In the genomic region with DNA sequence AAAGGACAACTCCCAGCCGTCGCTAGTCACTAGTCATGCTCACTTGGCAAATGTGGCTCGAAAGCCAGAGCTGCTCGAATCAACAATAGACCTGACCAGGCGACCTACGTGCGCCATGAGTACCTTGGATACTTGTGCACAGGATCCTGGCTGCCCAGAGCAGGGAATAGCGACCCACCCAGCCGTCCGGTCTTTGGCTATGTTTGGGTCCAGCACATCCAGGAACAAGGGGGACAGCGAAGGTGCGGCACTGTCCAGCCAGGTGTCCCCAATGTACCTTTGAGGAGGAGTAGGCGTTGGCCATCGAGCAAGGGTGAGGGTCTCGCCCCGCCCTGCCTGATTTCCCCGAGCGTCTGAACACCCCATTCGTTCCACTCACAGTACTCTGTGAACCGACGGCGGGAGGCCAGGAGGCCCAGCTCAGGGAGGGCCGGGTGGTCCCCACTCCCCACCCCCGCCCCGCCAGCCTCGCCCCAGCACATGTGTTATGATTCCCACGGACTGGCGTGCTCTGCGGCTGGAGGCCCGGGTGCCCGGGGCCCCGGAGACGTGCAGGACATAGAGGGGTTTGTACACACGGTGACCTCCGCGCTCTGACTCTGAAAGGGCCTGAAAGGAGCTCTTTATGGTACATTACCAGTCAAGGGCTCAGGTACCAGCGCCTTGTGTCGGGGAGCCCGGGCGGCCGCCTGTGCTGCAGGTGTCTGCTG, we compare ENCODE assay signal across 12 mouse cellular contexts. TPM values are rescaled to one million over a fixed set of nuclear protein-coding genes. Genes with fewer than 3 reads are reported as not detected.
DNase-seq lines count a peak whose midpoint lies in the region; ATAC-seq and TF ChIP-seq lines count a peak whose summit lies in the region.
"Had no signal": no experiment of that assay in that cellular context is flagged by ENCODE, and none has a peak within 500 bp of the region (broad histone marks: within the 10 kb centered on the region; RNA-seq: fewer than 3 reads in every experiment).

No protein-coding gene starts in this region.

- intact Hi-C loops in heart, adult 2 months (cut with DNase I): no loop called here

- no peaks in the 10 kb centered on the region for H3K36me3 ChIP-seq in heart, embryonic 13.5 days
- H3K36me3 ChIP-seq in heart, adult 2 months (ENCODE audit: control insufficient read depth, insufficient read depth, low read length): no peaks in the 10 kb centered on the region
- H3K36me3 ChIP-seq in embryonic facial prominence, embryonic 11.5 days (replicated peaks; ENCODE audit: control insufficient read depth, insufficient read depth, low read depth, low read length): no peaks in the 10 kb centered on the region
- no peaks in the 10 kb centered on the region for H3K36me3 ChIP-seq in hindbrain, embryonic 15.5 days
- H3K36me3 ChIP-seq in midbrain, postnatal 0 days (ENCODE audit: insufficient read depth, low read length): no peaks in the 10 kb centered on the region

- H3K4me1 ChIP-seq in heart, embryonic 13.5 days: peaks cover 18% of the 10 kb centered on the region
- no peaks in the 10 kb centered on the region for H3K4me1 ChIP-seq in heart, adult 2 months (ENCODE audit: control insufficient read depth, insufficient read depth, low read length)
- no peaks in the 10 kb centered on the region for H3K4me1 ChIP-seq in embryonic facial prominence, embryonic 11.5 days (ENCODE audit: control insufficient read depth, insufficient read depth, low read length)
- H3K4me1 ChIP-seq in hindbrain, embryonic 15.5 days (replicated peaks): peaks cover 25% of the 10 kb centered on the region
- H3K4me1 ChIP-seq in midbrain, postnatal 0 days (ENCODE audit: insufficient read depth, low read length): peaks cover 5% of the 10 kb centered on the region; the same call in 1 of the 2 replicates

- TF ChIP-seq POLR2A in heart, adult 2 months (IDR thresholded peaks at IDR 0.05; ENCODE audit: insufficient read depth, low read depth, low read length): no peak

- no peak for TF ChIP-seq EP300 in heart, adult 2 months (IDR thresholded peaks at IDR 0.05; ENCODE audit: insufficient read depth, low read depth, low read length)

- H3K9ac ChIP-seq in heart, embryonic 13.5 days: no peak overlapping the region
- no peak overlapping the region for H3K9ac ChIP-seq in heart, adult 2 months (ENCODE audit: low read depth, low read length)
- no peak overlapping the region for H3K9ac ChIP-seq in embryonic facial prominence, embryonic 11.5 days (replicated peaks; ENCODE audit: low read length)
- no peak overlapping the region for H3K9ac ChIP-seq in hindbrain, embryonic 15.5 days
- H3K9ac ChIP-seq in midbrain, postnatal 0 days (replicated peaks; ENCODE audit: low read length, poor library complexity, severe bottlenecking): no peak overlapping the region

- no peak overlapping the region for H3K27ac ChIP-seq in heart, embryonic 13.5 days (replicated peaks)
- no peak overlapping the region for H3K27ac ChIP-seq in heart, adult 2 months
- no peak overlapping the region for H3K27ac ChIP-seq in embryonic facial prominence, embryonic 11.5 days (replicated peaks; ENCODE audit: low read depth, low read length)
- no peak overlapping the region for H3K27ac ChIP-seq in hindbrain, embryonic 15.5 days (replicated peaks)
- H3K27ac ChIP-seq in midbrain, postnatal 0 days (ENCODE audit: low read depth, low read length): no peak overlapping the region

- no peak for ATAC-seq in heart, embryonic 13.5 days (ENCODE audit: extremely low read depth, insufficient number of reproducible peaks, low FRiP score, low TSS enrichment)
- peak; percentile 76 for ATAC-seq in embryonic facial prominence, embryonic 11.5 days (replicated peaks; ENCODE audit: insufficient number of reproducible peaks, low FRiP score, low TSS enrichment, low read depth)
- ATAC-seq in hindbrain, embryonic 15.5 days (ENCODE audit: low FRiP score, low read depth): peak; percentile 63; the same call in 1 of the 2 replicates
- ATAC-seq in midbrain, postnatal 0 days (ENCODE audit: low FRiP score): peak; percentile 45; the same call in 1 of the 2 replicates

- H3K79me2 ChIP-seq in heart, adult 2 months (replicated peaks; ENCODE audit: control insufficient read depth, insufficient read depth, low read length): no peaks in the 10 kb centered on the region

- DNase-seq in heart, adult 2 months: no peak
- DNase-seq in embryonic facial prominence, embryonic 11.5 days (ENCODE audit: low spot score): no peak
- DNase-seq in midbrain, postnatal 0 days (ENCODE audit: low spot score): no peak
- no peak for DNase-seq in right cerebral cortex, postnatal 4 days
- DNase-seq in cerebellum, adult 11-12 months: no peak
- DNase-seq in cerebellum, postnatal 10 days: no peak
- DNase-seq: lung, adult 18-20 months had no signal

- H3K9me3 ChIP-seq in heart, embryonic 13.5 days: no peaks in the 10 kb centered on the region
- no peaks in the 10 kb centered on the region for H3K9me3 ChIP-seq in embryonic facial prominence, embryonic 11.5 days (replicated peaks; ENCODE audit: control insufficient read depth, low read length)
- no peaks in the 10 kb centered on the region for H3K9me3 ChIP-seq in hindbrain, embryonic 15.5 days
- H3K9me3 ChIP-seq in midbrain, postnatal 0 days (ENCODE audit: low read length): no peaks in the 10 kb centered on the region

- TF ChIP-seq CTCF in heart, adult 2 months (IDR thresholded peaks at IDR 0.05): no peak
- no peak for TF ChIP-seq CTCF in midbrain, postnatal 0 days (IDR thresholded peaks at IDR 0.05)

- WGBS in heart, embryonic 13.5 days: 3% methylated on average over 41 of the region's 41 CpGs
- WGBS in heart, adult 2 months: 4% methylated on average over 41 of the region's 41 CpGs
- WGBS in embryonic facial prominence, embryonic 11.5 days: 2% methylated on average over 41 of the region's 41 CpGs
- 2% methylated on average over 41 of the region's 41 CpGs for WGBS in hindbrain, embryonic 15.5 days
- 4% methylated on average over 39 of the region's 41 CpGs for WGBS in midbrain, postnatal 0 days

- H3K4me2 ChIP-seq in heart, embryonic 13.5 days: peak overlapping the region; percentile 56
- H3K4me2 ChIP-seq in embryonic facial prominence, embryonic 11.5 days (ENCODE audit: low read depth, low read length): no peak overlapping the region
- H3K4me2 ChIP-seq in hindbrain, embryonic 15.5 days: peak overlapping the region; percentile 49
- no peak overlapping the region for H3K4me2 ChIP-seq in midbrain, postnatal 0 days (ENCODE audit: low read depth, low read length, poor library complexity, severe bottlenecking)

- peak overlapping the region; percentile 18 for H3K4me3 ChIP-seq in heart, embryonic 13.5 days
- no peak overlapping the region for H3K4me3 ChIP-seq in heart, adult 2 months
- no peak overlapping the region for H3K4me3 ChIP-seq in embryonic facial prominence, embryonic 11.5 days (ENCODE audit: low read depth, low read length)
- no peak overlapping the region; the same call in 1 of the 2 replicates for H3K4me3 ChIP-seq in hindbrain, embryonic 15.5 days
- no peak overlapping the region for H3K4me3 ChIP-seq in midbrain, postnatal 0 days (ENCODE audit: low read depth, low read length)

- H3K27me3 ChIP-seq in heart, embryonic 13.5 days (replicated peaks): peaks cover 92% of the 10 kb centered on the region
- H3K27me3 ChIP-seq in heart, adult 2 months (ENCODE audit: control insufficient read depth, insufficient read depth, low read length): peaks cover 18% of the 10 kb centered on the region
- H3K27me3 ChIP-seq in embryonic facial prominence, embryonic 11.5 days (ENCODE audit: control insufficient read depth, insufficient read depth, low read length): peaks cover 50% of the 10 kb centered on the region
- H3K27me3 ChIP-seq in hindbrain, embryonic 15.5 days: peaks cover 86% of the 10 kb centered on the region
- H3K27me3 ChIP-seq in midbrain, postnatal 0 days (ENCODE audit: insufficient read depth, low read length): peaks cover 79% of the 10 kb centered on the region

RNA-seq across cellular contexts. Expression of a gene that starts 13.7 kb away (rescaled TPM):
- not detected in 2 replicates for polyA plus RNA-seq in heart, embryonic 13.5 days (2015; fragmentation: Nextera tagmentation; extraction: Ambion mirVana)
- not detected for total RNA-seq in heart, adult 2 months (2021)
- not detected in 2 replicates for polyA plus RNA-seq in heart, adult 2 months (2012; rRNA removed)
- 0.68 and 1.3 TPM in 2 replicates for polyA plus RNA-seq in embryonic facial prominence, embryonic 11.5 days (2014; fragmentation: Nextera tagmentation; extraction: Ambion mirVana)
- 1.4 and 2.7 TPM in 2 replicates for polyA plus RNA-seq in hindbrain, embryonic 15.5 days (2015; fragmentation: Nextera tagmentation; extraction: Ambion mirVana)
- 3.0 TPM in 1 of 2 replicates, not detected in the other for total RNA-seq in midbrain, postnatal 0 days (2014; rRNA removed)
- polyA plus RNA-seq in midbrain, postnatal 0 days (2015; fragmentation: Nextera tagmentation; extraction: Ambion mirVana): not detected in 2 replicates
- total RNA-seq: layer of hippocampus, postnatal 10 days had no signal
- polyA plus RNA-seq: C2C12; gonadal fat pad, adult 2 months had no signal

Comparison
In these comparisons a context has a peak if more than half of its experiments do, and no peak if none do; other contexts are left out.
1. H3K4me2 ChIP-seq: peak in heart, embryonic 13.5 days (single experiment) and hindbrain, embryonic 15.5 days (single experiment); none in embryonic facial prominence, embryonic 11.5 days (single experiment) and midbrain, postnatal 0 days (single experiment).